Mouse (Mus musculus): ENCODE results near the gene 2410002F23Rik. TPM values are rescaled to one million over a fixed set of nuclear protein-coding genes. Genes with fewer than 3 reads are reported as not detected.
"Not testable (repeated sequence)": the region's sequence is repeated elsewhere in the genome, so short reads cannot be mapped to it uniquely, and the experiment has no call there.

Gene 2410002F23Rik
- polyA plus RNA-seq, 1 experiment, result 5.9 TPM

DNA sequence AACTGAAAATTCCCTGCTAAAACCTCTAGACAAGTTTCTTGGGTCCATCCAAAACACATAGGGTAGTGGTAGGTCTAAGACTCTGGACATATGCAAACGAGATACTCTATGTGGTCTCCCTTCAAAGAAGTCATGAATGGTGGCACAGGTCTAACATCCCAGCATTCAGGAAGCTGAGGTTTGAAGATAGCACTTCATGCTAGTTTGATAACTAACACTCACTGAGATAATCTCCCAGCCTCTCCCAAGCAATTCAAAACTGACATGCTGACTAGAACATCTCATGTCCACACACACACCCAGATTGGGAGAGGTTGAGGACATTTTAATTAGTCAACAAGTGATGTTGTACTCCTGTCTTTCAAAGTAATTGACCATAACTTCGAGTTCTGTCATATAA lies 6.6 kb upstream of the 2410002F23Rik start:
- Histone ChIP-seq H3K27me3 (ENCODE audit: control insufficient read depth) (peaks cover 3% of the 10 kb centered on the region; the same call in 1 of the 2 replicates), H3K36me3 (ENCODE audit: control insufficient read depth) (no peaks in the 10 kb centered on the region), H3K4me3 (replicated peaks) (no peak overlapping the region), H3K4me1 (ENCODE audit: control insufficient read depth) (peaks cover 7% of the 10 kb centered on the region), H3K9me3 (ENCODE audit: control insufficient read depth, low read length) (no peaks in the 10 kb centered on the region)
- TF ChIP-seq GATA1 (IDR thresholded peaks at IDR 0.05; ENCODE audit: low read length), result no peak
- TF ChIP-seq TAL1 (IDR thresholded peaks at IDR 0.05; ENCODE audit: low read length), result no peak

DNA sequence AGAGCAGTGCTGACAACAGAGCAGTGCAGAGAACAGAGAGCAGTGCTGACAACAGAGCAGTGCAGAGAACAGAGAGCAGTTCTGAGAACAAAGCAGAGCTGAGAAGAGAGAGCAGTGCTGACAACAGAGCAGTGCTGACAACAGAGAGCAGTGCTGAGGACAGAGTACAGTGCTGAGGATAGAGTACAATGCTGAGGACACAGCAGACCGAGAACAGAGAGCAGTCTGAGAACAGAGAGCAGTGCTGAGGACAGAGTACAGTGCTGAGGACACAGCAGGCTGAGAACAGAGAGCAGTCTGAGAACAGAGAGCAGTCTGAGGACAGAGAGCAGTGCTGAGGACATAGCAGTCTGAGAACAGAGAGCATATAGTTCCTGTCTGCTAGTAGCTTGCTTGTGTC lies 5.8 kb upstream of the 2410002F23Rik start:
- TF ChIP-seq GATA1 (IDR thresholded peaks at IDR 0.05; ENCODE audit: low read length), result no peak
- no peak for TF ChIP-seq TAL1 (IDR thresholded peaks at IDR 0.05; ENCODE audit: low read length)
- Histone ChIP-seq H3K36me3 (ENCODE audit: control insufficient read depth) (no peaks in the 10 kb centered on the region), H3K4me3 (replicated peaks) (no peak overlapping the region), H3K9me3 (ENCODE audit: control insufficient read depth, low read length) (no peaks in the 10 kb centered on the region), H3K4me1 (ENCODE audit: control insufficient read depth) (peaks cover 15% of the 10 kb centered on the region), H3K27me3 (ENCODE audit: control insufficient read depth) (peaks cover 3% of the 10 kb centered on the region; the same call in 1 of the 2 replicates)

DNA sequence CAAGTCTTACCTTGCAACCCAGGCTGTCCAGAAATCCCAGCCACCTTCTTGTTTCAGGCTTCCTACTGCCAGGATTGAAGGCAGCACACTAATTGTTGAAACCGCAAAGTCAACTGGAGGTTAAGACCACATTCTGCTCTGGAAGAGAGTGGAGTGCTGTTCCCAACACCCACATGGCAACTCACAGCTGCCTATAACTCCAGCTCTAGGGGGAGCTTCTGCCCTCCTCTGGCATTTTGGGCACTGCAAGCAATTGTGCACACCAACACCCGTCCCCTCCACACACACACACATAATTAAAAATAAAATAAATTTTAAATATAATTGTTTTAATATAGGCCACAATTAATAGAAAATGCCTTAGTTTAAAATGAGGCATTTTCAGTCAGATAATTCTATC lies 5.4 kb upstream of the 2410002F23Rik start:
- H3K27me3 ChIP-seq (ENCODE audit: control insufficient read depth), result peaks cover 3% of the 10 kb centered on the region; the same call in 1 of the 2 replicates
- TF ChIP-seq GATA1 (IDR thresholded peaks at IDR 0.05; ENCODE audit: low read length), result no peak
- no peak for TF ChIP-seq TAL1 (IDR thresholded peaks at IDR 0.05; ENCODE audit: low read length)
- H3K4me3 ChIP-seq (replicated peaks), result no peak overlapping the region
- peaks cover 18% of the 10 kb centered on the region for H3K4me1 ChIP-seq (ENCODE audit: control insufficient read depth)
- H3K36me3 ChIP-seq (ENCODE audit: control insufficient read depth), result no peaks in the 10 kb centered on the region
- H3K9me3 ChIP-seq (ENCODE audit: control insufficient read depth, low read length), result no peaks in the 10 kb centered on the region

DNA sequence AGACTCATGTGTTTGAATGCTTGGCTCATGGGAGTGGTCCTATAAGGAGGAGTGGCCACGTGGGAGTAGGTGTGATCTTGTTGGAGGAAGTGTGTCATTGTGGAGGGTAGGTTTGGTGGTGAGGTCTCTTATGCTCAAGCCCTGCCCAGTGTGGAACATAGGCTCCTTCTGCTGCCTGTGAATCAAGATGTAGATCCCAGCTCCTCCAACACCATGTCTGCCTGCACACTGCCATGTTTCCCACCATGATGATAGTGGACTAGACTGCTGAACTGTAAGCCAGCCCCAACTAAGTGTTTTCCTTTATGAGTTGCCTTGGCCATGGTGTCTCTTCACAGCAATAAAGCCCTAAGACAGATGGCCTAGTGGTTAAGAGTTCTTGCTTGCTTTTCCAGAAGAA lies 2.4 kb upstream of the 2410002F23Rik start:
- H3K4me1 ChIP-seq (ENCODE audit: control insufficient read depth), result peaks cover 42% of the 10 kb centered on the region
- no peak for TF ChIP-seq GATA1 (IDR thresholded peaks at IDR 0.05; ENCODE audit: low read length)
- no peak for TF ChIP-seq TAL1 (IDR thresholded peaks at IDR 0.05; ENCODE audit: low read length)
- no peaks in the 10 kb centered on the region for H3K9me3 ChIP-seq (ENCODE audit: control insufficient read depth, low read length)
- H3K27me3 ChIP-seq (ENCODE audit: control insufficient read depth), result peaks cover 3% of the 10 kb centered on the region; the same call in 1 of the 2 replicates
- no peak overlapping the region for H3K4me3 ChIP-seq (replicated peaks)
- H3K36me3 ChIP-seq (ENCODE audit: control insufficient read depth), result peaks cover 13% of the 10 kb centered on the region

DNA sequence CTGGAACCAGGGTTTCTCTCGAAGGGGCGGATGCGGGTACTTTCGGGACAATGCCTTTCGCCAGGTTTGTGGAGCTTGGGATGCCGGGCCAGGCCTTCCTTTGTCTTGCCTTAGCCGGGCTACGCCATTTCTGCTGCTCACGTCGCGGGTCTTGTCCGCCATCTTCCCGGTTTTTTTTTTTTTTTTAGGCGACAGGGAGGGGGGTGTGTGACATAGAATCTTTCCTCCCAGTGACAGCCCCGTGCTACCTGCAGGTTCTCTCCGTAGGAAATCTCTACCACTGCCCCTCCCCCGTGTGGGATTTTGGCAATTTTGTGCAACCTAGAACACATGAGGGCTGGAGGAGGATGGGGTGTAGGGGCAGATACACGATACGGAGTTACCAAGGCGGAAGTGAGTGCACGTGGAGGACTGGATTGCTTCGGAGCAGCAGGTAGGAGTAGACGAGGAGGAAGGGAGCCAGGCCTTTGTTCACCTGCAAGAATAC lies 505 bp downstream of the 2410002F23Rik start:
- no peaks in the 10 kb centered on the region; the same call in 1 of the 2 replicates for H3K27me3 ChIP-seq (ENCODE audit: control insufficient read depth)
- no peaks in the 10 kb centered on the region for H3K9me3 ChIP-seq (ENCODE audit: control insufficient read depth, low read length)
- peaks cover 41% of the 10 kb centered on the region for H3K36me3 ChIP-seq (ENCODE audit: control insufficient read depth)
- H3K4me1 ChIP-seq (ENCODE audit: control insufficient read depth), result peaks cover 51% of the 10 kb centered on the region
- H3K4me3 ChIP-seq (replicated peaks), result peak overlapping the region; percentile 98
- no peak for TF ChIP-seq TAL1 (IDR thresholded peaks at IDR 0.05; ENCODE audit: low read length)
- TF ChIP-seq GATA1 (IDR thresholded peaks at IDR 0.05; ENCODE audit: low read length), result no peak

DNA sequence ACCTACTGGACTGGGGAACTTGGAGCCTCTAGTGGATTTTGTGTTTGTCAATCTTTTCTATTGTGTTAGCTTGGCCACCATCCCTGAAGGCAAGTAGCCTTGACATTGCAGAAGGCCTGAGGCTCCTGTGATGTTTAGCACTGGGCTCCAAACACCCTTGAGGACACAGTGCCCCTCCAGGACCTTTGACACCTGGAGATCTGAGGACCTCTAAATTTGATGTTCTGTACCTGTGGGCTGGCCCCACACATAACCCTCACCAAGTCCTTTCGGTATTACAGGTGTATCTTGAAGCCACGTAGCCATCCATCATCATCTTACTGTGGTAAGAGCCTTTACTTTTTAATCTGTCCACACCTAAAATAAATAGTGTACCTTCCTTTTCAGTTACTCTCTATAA lies 1.4 kb downstream of the 2410002F23Rik start:
- Histone ChIP-seq H3K36me3 (ENCODE audit: control insufficient read depth) (peaks cover 51% of the 10 kb centered on the region), H3K4me1 (ENCODE audit: control insufficient read depth) (peaks cover 51% of the 10 kb centered on the region), H3K9me3 (ENCODE audit: control insufficient read depth, low read length) (no peaks in the 10 kb centered on the region), H3K27me3 (ENCODE audit: control insufficient read depth) (no peaks in the 10 kb centered on the region; the same call in 1 of the 2 replicates), H3K4me3 (replicated peaks) (peak overlapping the region; percentile 98)
- TF ChIP-seq TAL1 (IDR thresholded peaks at IDR 0.05; ENCODE audit: low read length) (no peak), GATA1 (IDR thresholded peaks at IDR 0.05; ENCODE audit: low read length) (no peak)

DNA sequence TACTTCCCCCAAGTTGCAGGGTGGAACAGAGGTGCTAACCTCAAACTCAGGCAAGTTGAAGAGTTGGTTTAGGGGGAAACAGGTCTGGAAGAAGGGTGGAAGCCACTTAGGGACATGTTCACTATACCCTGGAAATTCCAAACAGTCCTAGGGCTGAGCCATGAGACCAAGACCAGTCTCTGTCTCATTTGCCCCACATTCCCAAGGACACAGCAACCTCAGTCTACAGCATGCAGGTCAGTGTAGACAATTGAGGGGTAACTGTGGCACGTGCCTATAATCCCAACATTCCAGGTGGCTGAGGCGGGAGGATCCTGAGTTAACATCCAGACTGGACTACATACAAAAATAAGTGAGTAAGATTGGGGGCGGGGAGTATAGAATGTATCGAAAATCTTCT lies 2.7 kb downstream of the 2410002F23Rik start:
- H3K9me3 ChIP-seq (ENCODE audit: control insufficient read depth, low read length), result no peaks in the 10 kb centered on the region
- no peak overlapping the region for H3K4me3 ChIP-seq (replicated peaks)
- H3K36me3 ChIP-seq (ENCODE audit: control insufficient read depth), result peaks cover 63% of the 10 kb centered on the region
- H3K27me3 ChIP-seq (ENCODE audit: control insufficient read depth), result no peaks in the 10 kb centered on the region
- H3K4me1 ChIP-seq (ENCODE audit: control insufficient read depth), result peaks cover 49% of the 10 kb centered on the region
- TF ChIP-seq TAL1 (IDR thresholded peaks at IDR 0.05; ENCODE audit: low read length) (no peak), GATA1 (IDR thresholded peaks at IDR 0.05; ENCODE audit: low read length) (no peak)

DNA sequence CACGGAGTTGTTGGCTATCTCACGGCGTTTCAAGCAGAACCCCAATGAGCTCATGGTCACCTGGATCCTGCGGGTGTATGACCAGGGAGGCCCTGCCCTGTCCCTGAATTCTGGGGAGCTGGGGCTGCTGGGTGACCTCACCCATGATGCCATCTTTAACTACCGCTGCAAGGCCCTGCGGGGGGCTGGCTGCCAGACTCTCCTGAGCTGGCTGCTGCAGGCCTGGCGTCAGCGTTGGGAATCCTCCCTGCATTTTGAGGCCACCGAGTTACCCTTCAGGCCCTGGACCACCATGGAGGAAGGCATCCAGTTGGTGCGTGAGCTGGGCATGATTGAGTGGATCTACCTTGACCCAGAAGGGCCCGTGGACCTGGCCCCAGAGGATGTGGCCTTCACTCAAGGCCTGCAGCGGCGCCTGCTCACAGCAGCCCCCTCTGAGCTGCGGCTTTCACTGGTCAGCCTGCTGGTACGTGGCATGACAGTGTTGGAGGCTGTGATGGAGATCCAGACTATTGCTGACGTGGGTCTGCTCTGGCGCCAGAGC lies 4.3 kb downstream of the 2410002F23Rik start:
- Histone ChIP-seq H3K4me1 (ENCODE audit: control insufficient read depth) (peaks cover 38% of the 10 kb centered on the region), H3K36me3 (ENCODE audit: control insufficient read depth) (peaks cover 65% of the 10 kb centered on the region)
- H3K4me3 ChIP-seq (replicated peaks); H3K27me3 ChIP-seq (ENCODE audit: control insufficient read depth); H3K9me3 ChIP-seq (ENCODE audit: control insufficient read depth, low read length): not testable (repeated sequence)

DNA sequence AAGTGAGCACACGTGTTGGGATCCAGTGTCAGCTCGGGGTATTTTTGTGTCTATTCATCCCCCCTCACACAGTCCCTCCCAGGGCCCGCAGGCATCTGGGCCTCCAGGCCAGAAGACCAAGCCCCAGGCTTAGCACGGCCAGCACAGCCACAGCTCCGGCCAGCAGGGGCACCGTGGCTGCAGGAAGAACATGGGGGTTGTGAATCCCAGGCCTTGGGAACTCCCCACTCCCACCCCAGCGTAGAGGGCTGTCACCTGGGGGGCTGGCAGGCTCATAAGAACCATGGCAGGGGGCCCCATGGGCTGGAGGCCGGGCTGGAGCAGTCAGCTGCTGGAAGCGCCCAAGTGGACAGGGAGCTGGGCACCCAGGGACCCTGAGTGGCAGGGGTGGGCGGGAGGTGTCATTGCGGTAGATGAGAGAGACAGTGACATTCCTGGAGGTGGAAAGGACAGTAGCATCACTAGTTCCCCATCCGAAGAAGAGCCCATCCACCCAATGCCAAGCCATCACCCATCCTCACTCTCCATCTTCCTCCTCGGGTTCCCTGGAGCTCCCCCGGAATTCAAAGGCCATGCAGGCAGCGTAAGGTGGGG lies 6.6 kb downstream of the 2410002F23Rik start:
- Histone ChIP-seq H3K4me1 (ENCODE audit: control insufficient read depth) (peaks cover 20% of the 10 kb centered on the region), H3K27me3 (ENCODE audit: control insufficient read depth) (no peaks in the 10 kb centered on the region)

More for the DNA sequence above, 6.6 kb downstream of the 2410002F23Rik start:
- TF ChIP-seq GATA1 (IDR thresholded peaks at IDR 0.05; ENCODE audit: low read length) (no peak), TAL1 (IDR thresholded peaks at IDR 0.05; ENCODE audit: low read length) (no peak)
- no peaks in the 10 kb centered on the region for H3K9me3 ChIP-seq (ENCODE audit: control insufficient read depth, low read length)
- H3K4me3 ChIP-seq (replicated peaks), result no peak overlapping the region
- H3K36me3 ChIP-seq (ENCODE audit: control insufficient read depth), result peaks cover 61% of the 10 kb centered on the region

Measured in erythroblast, embryonic 14.5 days (primary cell).